Mouse (Mus musculus): ENCODE measurements around the gene Aqr. TPM values are rescaled to one million over a fixed set of nuclear protein-coding genes. Genes with fewer than 3 reads are reported as not detected.

Aqr gene
- polyA plus RNA-seq, 1 experiment from 2014 or later: 40.4 TPM

DNA sequence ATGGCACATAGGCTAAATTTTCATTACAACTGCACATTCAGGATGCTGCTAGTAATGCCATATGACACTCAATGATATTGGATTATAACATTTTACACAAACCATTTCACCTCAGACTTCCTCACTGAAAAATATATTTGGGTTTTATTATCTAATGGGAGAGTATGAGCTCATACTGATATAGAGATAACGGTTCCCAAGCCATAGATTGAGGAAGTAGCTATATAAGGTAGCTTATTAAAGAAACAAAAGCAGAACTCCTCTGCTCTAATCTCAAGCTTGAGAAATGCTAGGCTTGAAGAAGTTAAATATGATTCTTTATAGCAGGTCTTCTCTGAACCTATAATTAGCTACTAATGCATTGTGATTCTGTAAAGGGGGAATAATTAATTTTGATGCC is 90.3 kb downstream of the Aqr start:
- H3K27me3 ChIP-seq: no peaks in the 10 kb centered on the region
- peaks cover 29% of the 10 kb centered on the region for H3K36me3 ChIP-seq
- no peak overlapping the region for H3K9ac ChIP-seq
- no peak overlapping the region for H3K4me2 ChIP-seq
- no peaks in the 10 kb centered on the region for H3K9me3 ChIP-seq
- no peak overlapping the region for H3K27ac ChIP-seq (replicated peaks)
- WGBS: 87% methylated on average over 1 of the region's 1 CpGs
- peaks cover 8% of the 10 kb centered on the region; the same call in 1 of the 2 replicates for H3K4me1 ChIP-seq (replicated peaks)
- ATAC-seq (ENCODE audit: low read depth): no peak
- no peak overlapping the region for H3K4me3 ChIP-seq

DNA sequence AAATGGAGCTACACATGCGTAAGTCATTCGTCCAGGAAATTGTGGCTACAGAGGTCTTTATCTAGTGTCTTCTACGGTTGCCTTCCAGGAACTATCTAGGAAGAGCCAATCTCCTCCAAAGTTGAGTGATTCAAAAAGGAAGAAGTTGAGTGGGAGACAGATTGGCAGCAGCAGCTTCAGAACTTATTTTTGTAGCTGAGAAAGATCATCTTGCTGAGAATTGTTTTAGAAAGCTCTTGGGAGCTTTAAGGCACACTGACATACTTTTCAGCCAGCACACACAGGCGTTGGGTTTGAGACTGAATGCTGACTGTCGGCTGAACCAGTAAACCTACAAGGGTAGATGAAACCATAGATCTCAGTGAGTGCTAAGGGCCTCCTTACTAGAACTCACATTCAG is 91.5 kb downstream of the Aqr start:
- Histone ChIP-seq H3K27ac (replicated peaks) (no peak overlapping the region), H3K9ac (no peak overlapping the region), H3K4me2 (no peak overlapping the region), H3K36me3 (peaks cover 18% of the 10 kb centered on the region), H3K9me3 (no peaks in the 10 kb centered on the region), H3K4me1 (replicated peaks) (peaks cover 8% of the 10 kb centered on the region; the same call in 1 of the 2 replicates), H3K4me3 (no peak overlapping the region), H3K27me3 (no peaks in the 10 kb centered on the region)
- ATAC-seq (ENCODE audit: low read depth): no peak
- WGBS: 90% methylated on average over 5 of the region's 5 CpGs

DNA sequence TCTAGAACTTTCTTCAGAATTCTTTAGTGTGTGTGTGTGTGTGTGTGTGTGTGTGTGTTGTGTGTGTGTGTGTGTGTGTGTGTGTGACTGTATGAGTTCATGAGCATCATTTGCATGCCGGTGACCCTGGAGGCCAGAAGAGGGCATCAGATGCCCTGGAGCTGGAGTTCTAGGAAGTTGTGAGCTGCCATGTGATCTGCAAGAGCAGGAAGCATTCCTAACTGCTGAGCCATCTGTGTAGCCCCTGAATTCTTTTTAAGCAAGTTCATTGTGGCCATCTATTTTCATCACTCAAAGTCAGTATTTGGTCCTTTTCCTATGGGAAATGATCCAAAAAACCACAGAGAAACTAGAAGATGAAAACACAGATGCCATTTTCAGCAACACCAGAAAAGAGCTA is 92.1 kb downstream of the Aqr start:
- 100% methylated on average over 1 of the region's 1 CpGs for WGBS
- ATAC-seq (ENCODE audit: low read depth): no peak
- Histone ChIP-seq H3K9ac (no peak overlapping the region), H3K4me3 (no peak overlapping the region), H3K36me3 (peaks cover 12% of the 10 kb centered on the region), H3K4me2 (no peak overlapping the region), H3K9me3 (no peaks in the 10 kb centered on the region), H3K4me1 (replicated peaks) (peaks cover 8% of the 10 kb centered on the region; the same call in 1 of the 2 replicates), H3K27ac (replicated peaks) (no peak overlapping the region), H3K27me3 (no peaks in the 10 kb centered on the region)

DNA sequence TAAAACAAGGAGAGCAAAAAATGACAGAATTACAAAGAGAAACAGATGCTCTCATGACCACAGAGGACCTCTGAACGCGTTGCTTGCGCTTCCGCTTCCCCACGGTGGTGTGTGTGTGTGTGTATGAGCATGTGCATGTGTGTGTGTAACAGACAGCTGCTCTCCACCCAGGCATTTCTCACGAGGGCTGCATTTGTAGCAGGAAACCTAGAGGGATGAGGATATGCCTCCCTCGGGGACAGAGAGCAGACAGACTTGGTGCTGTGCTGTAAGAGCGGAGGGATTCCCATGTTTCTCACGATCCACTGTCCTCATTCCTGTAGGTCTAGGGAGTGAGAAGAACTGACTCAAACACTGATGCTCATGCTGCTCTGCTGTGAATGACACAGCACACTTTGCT is 93.2 kb downstream of the Aqr start:
- Histone ChIP-seq H3K9me3 (no peaks in the 10 kb centered on the region), H3K27ac (replicated peaks) (no peak overlapping the region), H3K9ac (no peak overlapping the region), H3K4me3 (no peak overlapping the region), H3K4me1 (replicated peaks) (peaks cover 8% of the 10 kb centered on the region; the same call in 1 of the 2 replicates), H3K4me2 (no peak overlapping the region), H3K27me3 (no peaks in the 10 kb centered on the region), H3K36me3 (peaks cover 3% of the 10 kb centered on the region; the same call in 1 of the 2 replicates)
- ATAC-seq (ENCODE audit: low read depth): peak; percentile 43; the same call in 1 of the 2 replicates
- 62% methylated on average over 9 of the region's 9 CpGs for WGBS

DNA sequence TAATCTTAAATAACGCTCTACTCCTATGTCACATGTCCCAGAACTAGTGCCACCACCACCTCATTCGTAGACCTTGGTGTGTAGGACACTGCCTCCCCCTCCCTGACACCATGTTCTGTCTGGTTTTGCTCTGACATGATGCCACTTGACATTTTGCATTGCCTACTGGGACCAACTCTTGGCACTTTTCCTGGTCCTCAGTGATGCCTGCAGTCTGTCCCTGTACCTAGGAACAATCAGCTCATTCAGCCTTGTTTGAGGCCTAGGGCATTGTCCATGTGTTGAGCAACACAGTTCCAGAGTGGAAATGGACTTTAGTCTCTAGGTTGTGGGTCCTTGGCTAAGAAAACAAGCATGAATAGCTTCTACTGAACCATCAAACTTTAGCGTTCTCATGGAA is 97.0 kb downstream of the Aqr start:
- 91% methylated on average over 3 of the region's 3 CpGs for whole genome bisulfite sequencing
- H3K4me1 ChIP-seq (replicated peaks): peaks cover 8% of the 10 kb centered on the region; the same call in 1 of the 2 replicates
- no peak for ATAC-seq (ENCODE audit: low read depth)
- no peak overlapping the region for H3K9ac ChIP-seq
- no peaks in the 10 kb centered on the region for H3K27me3 ChIP-seq
- H3K9me3 ChIP-seq: no peaks in the 10 kb centered on the region
- no peak overlapping the region for H3K4me2 ChIP-seq
- H3K36me3 ChIP-seq: no peaks in the 10 kb centered on the region
- no peak overlapping the region for H3K27ac ChIP-seq (replicated peaks)
- no peak overlapping the region for H3K4me3 ChIP-seq

DNA sequence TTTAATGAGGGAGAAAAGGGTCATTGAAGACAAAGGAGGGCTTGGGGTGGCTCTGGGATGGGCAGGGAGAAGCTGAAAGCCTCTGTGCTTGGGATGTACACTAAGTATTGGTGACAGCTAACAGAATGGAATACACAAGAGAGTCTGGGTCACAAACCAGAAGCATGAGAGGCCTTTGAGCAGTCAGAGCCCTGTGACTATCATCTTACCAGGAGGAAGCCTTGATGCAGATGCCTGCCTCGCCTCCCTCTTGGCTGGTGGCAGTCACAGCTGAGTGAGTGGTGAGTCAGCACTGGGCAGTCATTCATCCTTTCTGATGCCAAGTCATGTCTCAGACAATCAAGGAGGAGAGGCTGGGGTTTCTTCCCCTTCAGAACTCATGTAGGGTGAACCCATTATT is 99.6 kb downstream of the Aqr start:
- WGBS: 85% methylated on average over 1 of the region's 1 CpGs
- no peak overlapping the region for H3K9ac ChIP-seq
- H3K9me3 ChIP-seq: no peaks in the 10 kb centered on the region
- no peaks in the 10 kb centered on the region for H3K4me1 ChIP-seq (replicated peaks)
- H3K27me3 ChIP-seq: no peaks in the 10 kb centered on the region
- H3K4me3 ChIP-seq: no peak overlapping the region
- no peaks in the 10 kb centered on the region for H3K36me3 ChIP-seq
- ATAC-seq (ENCODE audit: low read depth): no peak
- H3K27ac ChIP-seq (replicated peaks): no peak overlapping the region
- H3K4me2 ChIP-seq: no peak overlapping the region

DNA sequence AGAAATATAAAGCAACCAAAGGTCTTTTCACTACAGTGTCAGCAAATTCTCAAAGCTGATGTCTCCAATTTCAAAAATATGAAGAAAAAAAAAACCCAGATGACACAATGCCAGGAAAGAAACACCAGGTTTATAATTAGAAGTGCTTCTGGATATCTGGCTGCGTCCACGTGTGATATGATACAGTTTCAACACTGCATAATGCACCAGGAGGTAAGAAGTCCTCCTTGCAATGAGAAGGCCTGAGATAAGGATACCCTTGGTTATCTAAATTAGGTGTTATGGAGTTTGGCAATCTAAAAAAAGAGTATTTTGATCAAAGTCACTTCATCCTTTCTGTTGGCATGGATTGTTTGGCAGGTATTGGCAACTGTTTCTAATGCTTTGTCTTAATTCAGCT is 114.9 kb downstream of the Aqr start:
- ATAC-seq (ENCODE audit: low read depth): no peak
- WGBS: 95% methylated on average over 2 of the region's 2 CpGs

DNA sequence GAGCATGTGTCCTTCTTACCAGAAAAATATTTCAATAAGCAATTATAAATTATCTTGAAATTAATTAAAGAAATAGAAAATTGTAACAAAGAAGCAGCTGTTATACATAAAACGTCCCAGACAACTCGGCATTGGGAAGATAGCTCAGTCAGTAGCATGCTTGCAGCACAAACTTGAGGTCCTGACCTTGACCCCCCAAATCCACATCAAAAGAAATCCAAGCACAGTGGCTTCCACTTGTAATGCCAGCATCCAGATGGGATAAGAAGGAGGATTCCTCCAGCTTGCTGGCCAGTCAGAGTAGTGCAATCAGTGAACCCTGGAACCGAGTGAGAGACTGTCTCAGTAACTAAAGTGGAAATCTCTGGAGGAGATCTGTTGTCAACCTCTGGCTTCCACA is 120.6 kb downstream of the Aqr start:
- Histone ChIP-seq H3K27me3 (no peaks in the 10 kb centered on the region), H3K4me1 (replicated peaks) (no peaks in the 10 kb centered on the region), H3K4me3 (no peak overlapping the region), H3K9me3 (no peaks in the 10 kb centered on the region), H3K4me2 (no peak overlapping the region), H3K27ac (replicated peaks) (no peak overlapping the region), H3K9ac (no peak overlapping the region), H3K36me3 (no peaks in the 10 kb centered on the region)
- ATAC-seq (ENCODE audit: low read depth): no peak
- 85% methylated on average over 3 of the region's 3 CpGs for WGBS

More for the DNA sequence above, 114.9 kb downstream of the Aqr start:
- Histone ChIP-seq H3K36me3 (no peaks in the 10 kb centered on the region), H3K9ac (no peak overlapping the region), H3K4me1 (replicated peaks) (no peaks in the 10 kb centered on the region), H3K4me2 (no peak overlapping the region), H3K9me3 (no peaks in the 10 kb centered on the region), H3K4me3 (no peak overlapping the region), H3K27ac (replicated peaks) (no peak overlapping the region), H3K27me3 (no peaks in the 10 kb centered on the region)

DNA sequence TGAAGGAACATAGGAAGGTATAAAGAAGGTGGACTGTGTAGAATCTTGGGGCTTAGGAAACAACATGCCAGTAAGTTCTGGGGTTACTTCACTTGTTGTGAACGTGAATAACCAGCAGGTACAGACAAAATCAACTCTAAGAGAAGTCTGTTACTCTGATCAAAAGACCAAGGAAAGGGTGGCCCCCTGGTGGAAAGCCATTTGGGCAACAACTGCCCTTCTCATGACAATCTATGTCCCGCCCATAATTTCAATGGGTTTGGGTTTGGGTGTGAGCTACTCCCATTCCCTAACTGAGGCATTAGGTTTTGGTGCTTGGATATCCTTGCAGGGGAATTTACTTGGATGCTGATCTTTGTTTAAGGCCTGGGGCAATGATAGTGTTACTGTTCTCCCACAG is 122.8 kb downstream of the Aqr start:
- Histone ChIP-seq H3K9ac (no peak overlapping the region), H3K27me3 (no peaks in the 10 kb centered on the region), H3K36me3 (no peaks in the 10 kb centered on the region), H3K4me3 (no peak overlapping the region), H3K27ac (replicated peaks) (no peak overlapping the region), H3K4me2 (no peak overlapping the region), H3K9me3 (no peaks in the 10 kb centered on the region), H3K4me1 (replicated peaks) (no peaks in the 10 kb centered on the region)
- no peak for ATAC-seq (ENCODE audit: low read depth)
- WGBS: 70% methylated on average over 2 of the region's 2 CpGs

DNA sequence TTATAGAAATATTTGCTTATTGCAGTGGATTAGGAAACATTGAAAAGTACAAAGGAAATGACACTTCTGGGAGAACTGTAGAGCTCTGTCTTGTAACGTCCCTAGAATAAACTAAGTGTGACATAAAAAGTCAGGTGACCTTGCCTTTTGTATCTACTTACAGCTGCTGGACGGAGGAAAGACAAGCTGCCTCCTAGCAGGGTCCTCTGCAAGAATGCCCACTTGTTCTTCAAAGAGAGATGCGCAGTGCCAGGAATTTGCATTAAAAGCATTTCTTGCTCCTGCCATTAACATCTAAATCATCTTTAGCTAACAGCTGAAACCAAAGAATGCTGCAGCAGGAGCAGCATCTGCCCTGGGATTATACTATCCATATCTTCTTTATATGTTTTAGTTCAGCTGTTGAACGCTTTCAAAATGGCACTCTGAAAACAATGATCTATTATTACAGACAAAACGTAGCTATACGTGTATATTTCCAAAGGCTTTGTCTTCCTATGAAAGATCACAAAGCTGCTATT is 126.7 kb downstream of the Aqr start:
- Histone ChIP-seq H3K36me3 (no peaks in the 10 kb centered on the region), H3K4me3 (no peak overlapping the region), H3K4me1 (replicated peaks) (no peaks in the 10 kb centered on the region; the same call in 1 of the 2 replicates), H3K9me3 (no peaks in the 10 kb centered on the region), H3K27me3 (no peaks in the 10 kb centered on the region), H3K9ac (no peak overlapping the region), H3K27ac (replicated peaks) (no peak overlapping the region), H3K4me2 (no peak overlapping the region)
- 39% methylated on average over 6 of the region's 6 CpGs for WGBS
- no peak for ATAC-seq (ENCODE audit: low read depth)

DNA sequence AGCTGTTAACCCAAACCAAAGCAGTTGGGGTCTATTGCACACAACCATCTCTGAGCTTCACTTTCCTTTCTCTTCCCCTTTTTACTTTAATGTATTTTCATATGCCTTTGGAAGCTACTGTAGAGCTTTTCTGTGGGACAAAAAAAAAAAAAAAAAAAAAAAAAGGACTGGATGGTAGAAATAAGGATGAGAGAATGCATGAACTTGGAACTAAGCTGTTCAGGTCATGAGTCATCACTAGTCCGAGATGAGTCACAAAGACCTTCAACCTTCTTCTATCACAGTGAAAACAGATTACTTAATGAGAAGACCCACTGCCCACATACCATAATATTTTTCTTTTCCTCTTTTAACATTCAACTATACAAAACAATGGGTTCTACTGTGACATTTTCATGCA is 127.2 kb downstream of the Aqr start:
- no peak overlapping the region for H3K4me3 ChIP-seq
- H3K4me1 ChIP-seq (replicated peaks): no peaks in the 10 kb centered on the region; the same call in 1 of the 2 replicates
- no peaks in the 10 kb centered on the region for H3K36me3 ChIP-seq
- WGBS: 85% methylated on average over 1 of the region's 1 CpGs
- no peaks in the 10 kb centered on the region for H3K27me3 ChIP-seq
- H3K9me3 ChIP-seq: no peaks in the 10 kb centered on the region
- no peak overlapping the region for H3K27ac ChIP-seq (replicated peaks)
- no peak for ATAC-seq (ENCODE audit: low read depth)
- no peak overlapping the region for H3K9ac ChIP-seq
- H3K4me2 ChIP-seq: no peak overlapping the region

DNA sequence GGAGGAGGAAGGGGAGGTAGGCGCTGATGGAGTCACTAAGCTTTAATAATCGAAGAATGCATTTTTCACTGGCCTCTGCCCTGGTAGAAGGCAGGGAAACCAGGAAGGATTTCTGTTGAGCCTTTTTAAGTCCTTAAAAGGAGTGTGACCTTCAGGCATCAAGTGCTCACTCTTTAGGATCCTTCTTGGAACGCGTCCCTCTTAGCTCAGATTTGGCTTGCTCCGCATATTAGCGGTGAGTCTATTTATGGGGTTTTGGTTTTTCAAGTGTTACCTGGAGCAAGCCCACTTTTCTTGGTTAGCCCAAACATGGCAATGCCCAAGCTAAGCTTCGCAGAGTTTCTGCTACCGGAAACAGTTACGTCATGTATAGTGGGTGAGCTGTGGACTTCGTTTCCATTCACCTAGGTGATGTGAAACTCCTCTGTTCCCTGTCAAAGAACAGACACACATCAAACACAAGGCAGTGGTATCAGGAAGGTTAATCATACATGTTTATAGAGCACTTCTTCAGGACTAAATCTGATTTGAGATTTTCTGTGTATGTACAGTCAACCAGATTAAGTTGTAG is 128.5 kb downstream of the Aqr start:
- no peak overlapping the region for H3K4me2 ChIP-seq
- no peak overlapping the region for H3K9ac ChIP-seq
- WGBS: 96% methylated on average over 10 of the region's 10 CpGs
- H3K4me1 ChIP-seq (replicated peaks): no peaks in the 10 kb centered on the region; the same call in 1 of the 2 replicates
- no peak overlapping the region for H3K27ac ChIP-seq (replicated peaks)
- H3K9me3 ChIP-seq: no peaks in the 10 kb centered on the region
- no peaks in the 10 kb centered on the region for H3K36me3 ChIP-seq
- no peaks in the 10 kb centered on the region for H3K27me3 ChIP-seq
- ATAC-seq (ENCODE audit: low read depth): no peak
- no peak overlapping the region for H3K4me3 ChIP-seq

DNA sequence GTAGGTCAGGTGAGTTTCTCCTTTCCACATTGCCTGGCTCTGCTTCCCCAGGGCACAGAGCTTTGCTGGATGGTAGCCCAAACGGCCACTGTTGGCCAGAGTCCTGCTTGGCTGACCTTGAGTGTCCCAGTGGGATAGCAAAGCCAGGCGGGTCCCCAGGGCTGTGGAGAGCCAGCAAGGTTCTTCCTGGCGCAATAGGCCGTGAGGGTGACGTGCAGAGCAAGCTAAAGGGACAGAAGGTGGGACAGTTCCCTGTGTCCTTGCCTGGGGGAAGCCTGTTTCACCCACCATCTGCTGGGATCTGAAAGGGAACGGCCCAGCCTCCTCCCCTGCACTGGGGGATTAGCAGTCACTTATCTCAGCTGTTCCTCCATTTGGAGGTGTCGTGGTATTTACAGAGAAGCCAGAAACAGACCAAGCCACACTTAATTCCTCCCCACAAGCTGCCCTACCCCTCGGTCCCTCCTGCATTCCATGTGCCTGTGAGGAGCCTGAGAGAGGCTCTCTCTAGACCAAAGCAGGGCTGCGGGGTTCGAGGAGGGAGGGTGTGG is 129.4 kb downstream of the Aqr start:
- Histone ChIP-seq H3K9ac (no peak overlapping the region; the same call in 1 of the 2 replicates), H3K4me1 (replicated peaks) (peaks cover 4% of the 10 kb centered on the region), H3K36me3 (no peaks in the 10 kb centered on the region), H3K27ac (replicated peaks) (no peak overlapping the region), H3K4me2 (no peak overlapping the region), H3K9me3 (no peaks in the 10 kb centered on the region), H3K4me3 (no peak overlapping the region), H3K27me3 (no peaks in the 10 kb centered on the region)
- ATAC-seq (ENCODE audit: low read depth): peak; percentile 36; the same call in 1 of the 2 replicates
- 34% methylated on average over 10 of the region's 10 CpGs for WGBS

Data from neural tube, embryonic 13.5 days (tissue).